Mouse (Mus musculus): Measurements from ENCODE around the gene Nucb1. TPM values are rescaled to one million over a fixed set of nuclear protein-coding genes. Genes with fewer than 3 reads are reported as not detected.

The Nucb1 gene
- total RNA-seq, 2 experiments from 2014 or later, result 97.6 to 98.2 TPM

DNA sequence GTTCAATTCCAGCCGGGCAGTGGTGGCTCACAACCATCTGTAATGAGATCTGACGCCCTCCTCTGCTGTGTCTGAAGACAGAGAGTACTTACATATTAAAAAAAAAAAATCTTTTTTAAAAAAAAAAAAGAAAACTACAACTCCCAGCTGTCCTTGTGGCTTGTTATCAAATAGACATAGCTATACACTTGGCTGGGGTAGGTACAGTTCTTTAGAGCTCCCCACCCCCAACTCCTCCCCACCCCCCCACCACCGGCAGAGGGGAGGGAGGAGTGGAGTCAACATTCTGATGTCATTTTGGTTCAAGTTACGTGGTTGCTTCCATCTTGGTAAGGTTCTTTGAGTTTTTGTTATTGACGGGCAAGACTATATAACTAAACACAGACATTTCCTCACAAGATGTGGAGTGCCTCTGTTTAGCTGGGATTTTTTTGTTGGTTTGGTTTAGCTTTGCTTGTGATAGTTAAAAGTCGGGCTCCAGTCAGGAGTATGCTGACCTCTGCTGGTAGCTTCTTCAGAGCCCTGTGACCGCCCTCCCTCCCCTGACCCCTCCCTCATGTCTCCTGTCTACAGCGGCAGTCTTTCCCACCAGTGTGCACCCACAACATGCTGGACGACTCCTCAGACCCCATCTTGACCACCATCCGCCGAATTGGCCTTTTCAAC lies 62.7 kb downstream of the Nucb1 start:
- TF ChIP-seq CTCF (conservative IDR thresholded peaks at IDR 0.05), result peak; percentile 67
- DNase-seq (ENCODE audit: low spot score in 2 of 2), result no peak
- no peak overlapping the region for H3K27ac ChIP-seq
- no peak overlapping the region; the same call in 1 of the 2 replicates for H3K4me3 ChIP-seq

GRCm38 (mm10) chr7:45446589-45446988 lies 63.6 kb downstream of the Nucb1 start:
- DNase-seq (ENCODE audit: low spot score in 2 of 2), result no peak
- Histone ChIP-seq H3K27ac (no peak overlapping the region), H3K4me3 (no peak overlapping the region)
- TF ChIP-seq CTCF (conservative IDR thresholded peaks at IDR 0.05), result no peak

DNA sequence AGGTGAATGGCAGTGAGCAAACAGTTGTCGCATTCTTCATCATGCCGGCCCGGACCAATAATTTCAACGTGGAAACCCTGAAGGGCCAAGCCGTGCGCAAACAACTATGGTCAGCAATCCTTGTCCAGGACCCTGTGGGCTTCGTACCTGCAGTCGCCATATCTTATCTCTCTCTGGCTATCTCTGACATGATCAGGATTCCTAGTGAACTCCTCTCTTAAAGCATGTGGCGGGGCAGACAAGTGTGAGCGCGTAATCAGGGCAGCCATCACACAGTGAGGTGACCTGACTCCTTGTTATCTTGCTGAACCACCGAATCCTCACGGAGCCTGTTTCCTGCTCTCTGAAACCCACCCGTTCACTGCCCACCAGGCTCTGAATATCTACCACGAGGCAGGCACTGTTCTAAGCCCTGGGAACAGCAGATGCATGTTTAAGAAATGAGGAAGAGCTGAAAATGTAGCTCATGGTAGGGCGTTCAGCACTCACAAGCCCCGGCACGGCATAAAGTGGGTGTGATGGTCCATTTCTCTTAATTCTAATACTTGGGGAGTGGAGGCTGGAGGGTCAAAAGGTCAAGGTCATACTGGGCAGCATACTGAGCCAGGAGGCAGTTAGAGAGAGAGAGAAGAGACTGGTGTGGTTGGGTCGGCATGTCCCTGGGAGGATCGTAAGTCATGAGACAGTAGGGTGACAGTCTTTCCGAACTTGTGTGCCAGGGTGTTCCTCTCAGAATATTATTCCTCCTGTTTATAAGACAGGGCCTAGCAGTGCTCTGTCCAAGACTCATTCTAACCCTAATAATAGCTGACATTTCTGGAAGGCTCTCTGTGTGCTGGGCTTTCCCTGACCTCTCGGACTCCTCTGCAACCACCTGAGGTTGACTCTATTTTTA lies 66.4 kb downstream of the Nucb1 start:
- DNase-seq (ENCODE audit: low spot score in 2 of 2), result no peak
- no peak for TF ChIP-seq CTCF (conservative IDR thresholded peaks at IDR 0.05)
- H3K4me3 ChIP-seq, result no peak overlapping the region
- H3K27ac ChIP-seq, result no peak overlapping the region

Small RNA genes lying within 50 kb of the gene (microRNA-seq; reads per million reads assigned to microRNA genes)
- 0 reads per million in 2 experiments for gene Gm22133

Other genes with a start within 250 kb of the Nucb1 start
- gene Slc6a21, start 232.9 kb downstream of the Nucb1 start, total RNA-seq (2021), result not detected
- gene Trpm4, start 176.6 kb downstream of the Nucb1 start, total RNA-seq (2021), result 10 to 100 TPM; 12.8 to 16.5 TPM
- under 1 TPM; 0.22 to 0.33 TPM for gene Hrc, start 175.1 kb downstream of the Nucb1 start, total RNA-seq (2021)
- gene Ppfia3, start 143.4 kb downstream of the Nucb1 start, total RNA-seq (2021), result 100 to 1,000 TPM; 133 to 138 TPM
- gene Lin7b, start 139.8 kb downstream of the Nucb1 start, total RNA-seq (2021), result 100 to 1,000 TPM; 138 to 146 TPM
- gene Snrnp70, start 114.7 kb downstream of the Nucb1 start, total RNA-seq (2021), result 100 to 1,000 TPM; 456 to 514 TPM
- not detected for gene Kcna7, start 104.8 kb downstream of the Nucb1 start, total RNA-seq (2021)
- not detected for gene Ntf5, start 96.7 kb downstream of the Nucb1 start, total RNA-seq (2021)
- not detected for gene Lhb, start 89.6 kb downstream of the Nucb1 start, total RNA-seq (2021)
- 10 to 100 TPM; 16.1 to 20.3 TPM for gene Gys1, start 75.6 kb downstream of the Nucb1 start, total RNA-seq (2021)
- gene Ruvbl2, start 72.3 kb downstream of the Nucb1 start, total RNA-seq (2021), result 10 to 100 TPM; 35.0 to 37.2 TPM
- gene Ftl1, start 50.5 kb downstream of the Nucb1 start, total RNA-seq (2021), result 100 to 1,000 TPM; 186 to 204 TPM
- gene Bax, start 43.5 kb downstream of the Nucb1 start, total RNA-seq (2021), result 10 to 100 TPM; 73.2 to 77.6 TPM
- gene Tulp2, start 28.5 kb downstream of the Nucb1 start, total RNA-seq (2021), result not detected
- gene Gm45808, start 23.6 kb downstream of the Nucb1 start, total RNA-seq (2021), result 1 to 10 TPM; 2.1 to 3.1 TPM
- 1 to 10 TPM; 4.3 to 4.4 TPM for gene Dhdh, start 21.6 kb downstream of the Nucb1 start, total RNA-seq (2021)
- gene Ppp1r15a, start 15.9 kb upstream of the Nucb1 start, total RNA-seq (2021), result 10 to 100 TPM; 19.0 to 25.8 TPM
- gene Plekha4, start 15.9 kb upstream of the Nucb1 start, total RNA-seq (2021), result under 1 TPM; 0.52 to 0.79 TPM
- not detected for gene Hsd17b14, start 44.5 kb upstream of the Nucb1 start, total RNA-seq (2021)
- 10 to 100 TPM; 20.6 to 28.2 TPM for gene Bcat2, start 59.7 kb upstream of the Nucb1 start, total RNA-seq (2021)
- not detected for gene Fgf21, start 105.1 kb upstream of the Nucb1 start, total RNA-seq (2021)
- not detected for gene Fut1, start 106.9 kb upstream of the Nucb1 start, total RNA-seq (2021)
- not detected for gene Izumo1, start 111.4 kb upstream of the Nucb1 start, total RNA-seq (2021)
- 1 to 10 TPM; 6.1 to 7.4 TPM for gene Rasip1, start 117.1 kb upstream of the Nucb1 start, total RNA-seq (2021)
- 1 to 10 TPM; 1.2 to 4.8 TPM for gene Mamstr, start 129.6 kb upstream of the Nucb1 start, total RNA-seq (2021)
- gene Fut2, start 156.0 kb upstream of the Nucb1 start, total RNA-seq (2021), result under 1 TPM; 0.13 to 0.25 TPM
- gene Ntn5, start 173.6 kb upstream of the Nucb1 start, total RNA-seq (2021), result 1 to 10 TPM; 6.3 to 9.3 TPM
- 1 to 10 TPM; 2.2 to 2.3 TPM for gene Sec1, start 184.0 kb upstream of the Nucb1 start, total RNA-seq (2021)
- gene Car11, start 189.4 kb upstream of the Nucb1 start, total RNA-seq (2021), result 100 to 1,000 TPM; 184 to 211 TPM
- 10 to 100 TPM; 69.2 to 72.8 TPM for gene Dbp, start 194.7 kb upstream of the Nucb1 start, total RNA-seq (2021)
- gene Rpl18, start 205.1 kb upstream of the Nucb1 start, total RNA-seq (2021), result 100 to 1,000 TPM; 342 to 353 TPM
- gene Sphk2, start 207.6 kb upstream of the Nucb1 start, total RNA-seq (2021), result 10 to 100 TPM; 32.3 to 35.8 TPM
- under 1 TPM; 0.27 to 0.33 TPM for gene Fam83e, start 210.8 kb upstream of the Nucb1 start, total RNA-seq (2021)
- not detected for gene Spaca4, start 215.4 kb upstream of the Nucb1 start, total RNA-seq (2021)